Mouse (Mus musculus): ENCODE data around the gene Capn9.

Capn9 gene

DNA sequence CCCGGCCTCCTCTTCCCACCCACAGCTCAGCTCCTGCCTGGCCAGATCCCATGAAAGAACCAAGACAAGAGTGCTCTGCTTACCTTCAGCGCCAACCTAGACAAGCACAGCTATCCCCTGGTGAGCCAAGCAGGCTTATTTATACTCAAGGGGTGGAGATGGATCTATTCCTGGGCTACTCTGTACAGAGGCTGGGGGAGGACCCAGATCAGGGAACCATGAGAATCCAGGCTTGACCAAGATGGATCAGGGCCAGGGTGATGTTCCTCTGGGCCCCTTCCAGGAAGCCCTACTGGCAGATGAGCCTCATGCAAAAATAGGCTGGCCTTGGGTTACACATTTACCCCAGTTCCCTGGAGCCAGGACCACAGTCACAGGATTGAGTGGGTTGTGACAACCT lies 6.3 kb upstream of the Capn9 start, which contains the start of gene Agt:
Gene Agt, minus strand, starts transcription at position 114 of the 400 bp plus-strand sequence.
- in situ Hi-C loops (cut with MboI; ENCODE audit: unreplicated experiment in 2 of 2), result loop anchor here (5.0 to 25.0 kb wide), 3 partner anchors 167 to 782 kb away; no protein-coding TSS in a partner anchor

GRCm38 (mm10) chr8:124571732-124572429 lies 4.0 kb upstream of the Capn9 start:
- in situ Hi-C loops (cut with MboI; ENCODE audit: unreplicated experiment in 2 of 2), result loop anchor here in 1 of 2 experiments (25.0 kb wide), 1 partner anchor 785 kb away; no protein-coding TSS in a partner anchor

DNA sequence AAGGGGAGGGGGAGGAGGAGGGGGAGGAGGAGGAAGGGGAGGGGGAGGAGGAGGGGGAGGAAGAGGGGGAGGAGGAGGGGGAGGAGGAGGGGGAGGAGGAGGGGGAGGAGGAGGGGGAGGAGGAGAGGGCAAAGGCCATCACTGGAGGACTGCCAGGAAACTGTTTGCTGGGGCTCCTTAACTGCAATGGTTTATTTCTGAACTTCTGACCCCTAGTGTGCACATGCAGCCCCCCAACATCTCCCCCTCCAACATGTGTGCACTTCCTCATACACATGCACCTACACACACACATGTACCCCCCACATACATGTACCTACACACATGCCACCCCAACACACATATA lies 3.5 kb upstream of the Capn9 start:
- in situ Hi-C loops (cut with MboI; ENCODE audit: unreplicated experiment in 2 of 2), result loop anchor here in 1 of 2 experiments (25.0 kb wide), 1 partner anchor 785 kb away; no protein-coding TSS in a partner anchor

GRCm38 (mm10) chr8:124573552-124574340 lies 2.2 kb upstream of the Capn9 start:
- in situ Hi-C loops (cut with MboI; ENCODE audit: unreplicated experiment in 2 of 2), result loop anchor here in 1 of 2 experiments (25.0 kb wide), 1 partner anchor 786 kb away; no protein-coding TSS in a partner anchor

- in situ Hi-C loops (cut with MboI; ENCODE audit: unreplicated experiment in 2 of 2), result no loop called here
Measured at GRCm38 (mm10) chr8:124576751-124577150, 840 bp downstream of the Capn9 start.

GRCm38 (mm10) chr8:124585718-124586425 lies 10.0 kb downstream of the Capn9 start:
- in situ Hi-C loops (cut with MboI; ENCODE audit: unreplicated experiment in 2 of 2), result no loop called here

DNA sequence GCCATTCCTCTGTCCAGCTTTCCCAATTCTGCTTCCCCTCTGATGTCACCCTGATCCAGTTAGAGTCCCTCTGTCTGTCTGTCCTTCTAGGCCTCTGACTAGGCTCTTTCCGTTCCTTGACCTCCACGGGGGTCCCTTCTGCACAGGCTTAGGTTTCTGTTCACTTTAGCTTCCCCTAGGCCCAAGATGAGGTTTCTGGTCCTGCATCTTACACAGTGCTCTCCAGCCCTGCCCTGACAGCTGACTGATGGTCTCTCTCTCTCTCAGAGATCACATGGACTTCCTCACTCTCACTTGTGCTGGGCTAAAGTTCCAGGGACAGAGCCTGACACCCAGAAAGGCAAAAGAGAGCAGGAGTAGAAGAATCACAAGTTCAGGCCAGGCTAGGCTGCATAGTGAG lies 10.6 kb downstream of the Capn9 start:
- in situ Hi-C loops (cut with MboI; ENCODE audit: unreplicated experiment in 2 of 2), result no loop called here

DNA sequence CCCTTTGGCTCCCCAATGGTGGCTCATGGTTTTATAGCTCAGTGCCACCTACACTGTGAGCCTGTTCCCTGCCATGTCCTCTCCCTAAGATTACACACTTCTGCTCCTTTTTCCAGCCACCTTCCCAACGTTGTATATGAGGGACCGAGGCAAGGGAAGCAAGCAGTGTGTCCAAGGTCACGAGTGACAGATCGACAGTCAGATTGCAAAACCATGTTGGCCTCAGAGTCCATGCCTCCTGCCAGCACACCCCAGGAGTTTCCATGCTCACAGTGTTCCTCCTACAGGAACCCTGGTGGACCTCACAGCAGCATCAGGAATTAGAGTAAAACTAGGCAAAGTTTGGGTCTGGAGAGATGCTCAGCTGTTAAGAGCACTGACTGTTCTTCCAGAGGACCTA lies 13.5 kb downstream of the Capn9 start:
- in situ Hi-C loops (cut with MboI; ENCODE audit: unreplicated experiment in 2 of 2), result no loop called here

GRCm38 (mm10) chr8:124604066-124604465 lies 28.2 kb downstream of the Capn9 start:
- in situ Hi-C loops (cut with MboI; ENCODE audit: unreplicated experiment in 2 of 2), result loop anchor here in 1 of 2 experiments (25.0 kb wide), 1 partner anchor 383 kb away; no protein-coding TSS in a partner anchor

DNA sequence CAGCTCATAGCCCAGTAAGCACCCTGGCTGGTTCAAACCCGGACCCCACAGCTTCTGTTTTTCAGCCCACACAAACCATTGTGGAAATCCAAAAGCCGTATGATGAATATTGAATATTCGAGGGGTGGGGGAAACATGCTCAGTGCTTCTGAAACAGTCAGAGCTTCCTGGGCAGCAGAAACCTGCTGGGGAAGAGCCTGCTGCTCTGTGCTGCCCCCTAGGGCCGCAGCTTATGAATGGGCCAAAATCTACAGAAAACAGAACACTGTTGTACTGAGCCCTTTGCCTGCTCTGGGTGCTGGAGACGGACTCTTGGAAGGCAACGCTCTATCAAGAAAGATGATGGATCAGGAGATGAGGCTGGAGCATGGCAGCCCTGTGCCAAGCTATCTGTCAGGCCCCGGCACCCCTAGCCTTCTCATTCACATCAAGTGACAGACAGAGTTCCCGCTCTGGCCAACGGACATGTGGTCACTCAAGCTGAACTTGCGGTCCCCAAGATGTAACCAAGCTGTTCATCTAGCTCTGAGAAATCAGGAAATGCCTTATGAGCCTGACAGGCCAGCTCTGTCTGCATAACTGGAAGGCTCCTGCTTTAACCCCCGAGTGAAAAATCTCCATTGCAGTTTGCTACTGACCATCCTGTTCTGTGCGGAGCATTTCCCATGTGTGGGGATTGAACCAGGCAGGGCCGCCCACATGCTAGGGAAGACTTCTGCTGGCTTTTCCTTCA lies 32.5 kb downstream of the Capn9 start:
- in situ Hi-C loops (cut with MboI; ENCODE audit: unreplicated experiment in 2 of 2), result loop anchor here in 1 of 2 experiments (25.0 kb wide), 1 partner anchor 379 kb away; no protein-coding TSS in a partner anchor

DNA sequence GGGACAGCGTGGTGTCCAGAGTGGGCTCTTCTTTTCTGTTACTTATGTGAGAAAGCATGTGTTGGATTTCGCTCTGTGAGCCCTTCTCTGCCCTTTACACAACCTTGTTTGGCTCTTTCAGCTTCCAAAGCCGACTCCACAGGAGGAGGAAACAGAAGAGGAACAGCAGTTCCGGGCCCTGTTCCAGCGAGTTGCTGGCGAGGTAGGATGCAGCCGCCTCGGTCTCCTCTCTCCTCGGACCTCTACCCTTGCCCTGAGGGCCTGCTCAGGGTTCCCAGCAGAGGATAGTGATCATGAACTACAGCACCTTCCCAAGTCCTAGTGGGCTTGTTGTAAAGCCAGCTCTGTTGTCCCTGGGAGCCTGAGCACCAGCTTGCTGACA lies 33.1 kb downstream of the Capn9 start:
- in situ Hi-C loops (cut with MboI; ENCODE audit: unreplicated experiment in 2 of 2), result loop anchor here in 1 of 2 experiments (25.0 kb wide), 1 partner anchor 378 kb away; no protein-coding TSS in a partner anchor

DNA sequence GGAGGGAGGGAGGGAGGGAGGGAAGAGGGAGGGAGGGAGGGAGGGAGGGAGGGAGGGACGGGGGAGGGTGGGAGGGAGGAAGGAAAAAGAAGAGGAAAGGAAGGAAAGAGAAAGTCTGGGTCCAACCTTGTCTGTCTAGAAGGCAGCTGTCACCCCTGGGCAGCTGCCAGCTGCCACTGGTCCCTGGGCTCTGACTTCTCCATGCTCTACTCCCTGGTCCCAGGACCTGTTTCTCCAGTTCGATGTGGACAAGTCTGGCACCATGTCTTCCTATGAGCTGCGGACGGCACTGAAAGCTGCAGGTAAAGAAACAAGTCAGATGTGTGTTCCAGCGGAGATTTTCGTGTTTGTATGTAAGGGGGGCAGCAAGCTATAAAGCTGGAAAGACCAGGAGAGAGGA lies 38.4 kb downstream of the Capn9 start:
- in situ Hi-C loops (cut with MboI; ENCODE audit: unreplicated experiment in 2 of 2), result loop anchor here in 1 of 2 experiments (25.0 kb wide), 1 partner anchor 373 kb away; no protein-coding TSS in a partner anchor

- in situ Hi-C loops (cut with MboI; ENCODE audit: unreplicated experiment in 2 of 2), result loop anchor here (5.0 to 25.0 kb wide), 2 partner anchors 210 to 370 kb away; no protein-coding TSS in a partner anchor
Measured at GRCm38 (mm10) chr8:124617266-124617869, 41.5 kb downstream of the Capn9 start.

DNA sequence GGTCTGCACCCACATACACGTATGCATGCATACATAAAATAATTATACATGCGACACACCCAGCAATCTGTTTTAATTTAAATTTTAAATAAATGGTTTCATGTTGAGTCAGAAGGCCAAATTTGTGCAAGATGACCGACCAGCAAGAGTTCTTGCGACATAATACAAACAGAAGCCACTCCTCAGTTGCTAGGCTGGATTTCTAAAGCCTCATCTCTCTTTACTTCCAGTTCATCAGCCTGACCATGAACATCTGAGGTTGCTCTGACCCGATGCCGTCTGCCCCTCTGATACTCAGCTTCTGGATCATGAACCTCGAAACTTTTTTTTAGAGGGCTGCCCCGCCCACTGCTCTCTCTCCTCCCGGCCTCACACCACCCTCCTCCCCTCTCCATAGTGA lies 42.3 kb downstream of the Capn9 start:
- in situ Hi-C loops (cut with MboI; ENCODE audit: unreplicated experiment in 2 of 2), result loop anchor here (5.0 to 25.0 kb wide), 2 partner anchors 209 to 369 kb away; no protein-coding TSS in a partner anchor

GRCm38 (mm10) chr8:124621255-124621654 lies 45.3 kb downstream of the Capn9 start:
- in situ Hi-C loops (cut with MboI; ENCODE audit: unreplicated experiment in 2 of 2), result loop anchor here (10.0 to 25.0 kb wide), 2 partner anchors 366 to 414 kb away; no protein-coding TSS in a partner anchor

- in situ Hi-C loops (cut with MboI; ENCODE audit: unreplicated experiment in 2 of 2), result loop anchor here (10.0 kb wide), 1 partner anchor 409 kb away; no protein-coding TSS in a partner anchor
Measured at GRCm38 (mm10) chr8:124626251-124626650, 50.3 kb downstream of the Capn9 start.

GRCm38 (mm10) chr8:124630489-124630888 lies 54.6 kb downstream of the Capn9 start:
- in situ Hi-C loops (cut with MboI; ENCODE audit: unreplicated experiment in 2 of 2), result no loop called here

GRCm38 (mm10) chr8:124630891-124631290 lies 55.0 kb downstream of the Capn9 start:
- in situ Hi-C loops (cut with MboI; ENCODE audit: unreplicated experiment in 2 of 2), result no loop called here

- in situ Hi-C loops (cut with MboI; ENCODE audit: unreplicated experiment in 2 of 2), result no loop called here
Measured at GRCm38 (mm10) chr8:124631966-124632365, 56.1 kb downstream of the Capn9 start.

Data from v-Abl transformed pro-B cells (cell line).